Mouse (Mus musculus): ENCODE results near the gene Wipf2. TPM values are rescaled to one million over a fixed set of nuclear protein-coding genes. Genes with fewer than 3 reads are reported as not detected.

Wipf2 gene
- polyA plus RNA-seq, 1 experiment from 2014 or later: 3.3 TPM

GRCm38 (mm10) chr11:98867293-98867692, 3.9 kb downstream of the Wipf2 start:
- no peak overlapping the region for H3K4me2 ChIP-seq (ENCODE audit: low read length)
- no peak for ATAC-seq
- no peak overlapping the region for H3K27ac ChIP-seq (ENCODE audit: low read depth, low read length)
- H3K9ac ChIP-seq (ENCODE audit: low read length): no peak overlapping the region
- H3K4me1 ChIP-seq (ENCODE audit: control insufficient read depth, insufficient read depth, low read length): peaks cover 8% of the 10 kb centered on the region
- no peaks in the 10 kb centered on the region for H3K27me3 ChIP-seq (replicated peaks; ENCODE audit: control insufficient read depth, insufficient read depth, low read length)
- H3K9me3 ChIP-seq (replicated peaks; ENCODE audit: control insufficient read depth, low read length): no peaks in the 10 kb centered on the region
- H3K4me3 ChIP-seq (ENCODE audit: low read depth, low read length): no peak overlapping the region
- peak; percentile 41 for DNase-seq (ENCODE audit: low spot score)
- peaks cover 39% of the 10 kb centered on the region for H3K36me3 ChIP-seq (ENCODE audit: control insufficient read depth, insufficient read depth, low read length)
- 56% methylated on average over 12 of the region's 12 CpGs for WGBS

GRCm38 (mm10) chr11:98869906-98870305, 6.5 kb downstream of the Wipf2 start:
- Histone ChIP-seq H3K4me1 (ENCODE audit: control insufficient read depth, insufficient read depth, low read length) (no peaks in the 10 kb centered on the region), H3K36me3 (ENCODE audit: control insufficient read depth, insufficient read depth, low read length) (peaks cover 40% of the 10 kb centered on the region), H3K9me3 (replicated peaks; ENCODE audit: control insufficient read depth, low read length) (no peaks in the 10 kb centered on the region), H3K4me3 (ENCODE audit: low read depth, low read length) (no peak overlapping the region), H3K9ac (ENCODE audit: low read length) (no peak overlapping the region), H3K27me3 (replicated peaks; ENCODE audit: control insufficient read depth, insufficient read depth, low read length) (no peaks in the 10 kb centered on the region), H3K4me2 (ENCODE audit: low read length) (no peak overlapping the region), H3K27ac (ENCODE audit: low read depth, low read length) (no peak overlapping the region)
- no peak for ATAC-seq
- DNase-seq (ENCODE audit: low spot score): no peak
- 92% methylated on average over 8 of the region's 8 CpGs for WGBS

- H3K36me3 ChIP-seq (ENCODE audit: control insufficient read depth, insufficient read depth, low read length): peaks cover 40% of the 10 kb centered on the region
Observed at GRCm38 (mm10) chr11:98870791-98871190, 7.4 kb downstream of the Wipf2 start.

GRCm38 (mm10) chr11:98871416-98871815, 8.0 kb downstream of the Wipf2 start:
- DNase-seq (ENCODE audit: low spot score): no peak
- H3K27ac ChIP-seq (ENCODE audit: low read depth, low read length): no peak overlapping the region
- H3K36me3 ChIP-seq (ENCODE audit: control insufficient read depth, insufficient read depth, low read length): peaks cover 39% of the 10 kb centered on the region
- no peaks in the 10 kb centered on the region for H3K9me3 ChIP-seq (replicated peaks; ENCODE audit: control insufficient read depth, low read length)
- no peak overlapping the region for H3K9ac ChIP-seq (ENCODE audit: low read length)
- H3K27me3 ChIP-seq (replicated peaks; ENCODE audit: control insufficient read depth, insufficient read depth, low read length): no peaks in the 10 kb centered on the region
- H3K4me3 ChIP-seq (ENCODE audit: low read depth, low read length): no peak overlapping the region
- WGBS: 63% methylated on average over 4 of the region's 4 CpGs
- no peak overlapping the region for H3K4me2 ChIP-seq (ENCODE audit: low read length)
- H3K4me1 ChIP-seq (ENCODE audit: control insufficient read depth, insufficient read depth, low read length): no peaks in the 10 kb centered on the region
- ATAC-seq: no peak

More at GRCm38 (mm10) chr11:98870791-98871190, 7.4 kb downstream of the Wipf2 start:
- H3K4me3 ChIP-seq (ENCODE audit: low read depth, low read length): no peak overlapping the region
- no peak overlapping the region for H3K4me2 ChIP-seq (ENCODE audit: low read length)
- 77% methylated on average over 5 of the region's 5 CpGs for WGBS
- H3K27me3 ChIP-seq (replicated peaks; ENCODE audit: control insufficient read depth, insufficient read depth, low read length): no peaks in the 10 kb centered on the region
- H3K9me3 ChIP-seq (replicated peaks; ENCODE audit: control insufficient read depth, low read length): no peaks in the 10 kb centered on the region
- no peak overlapping the region for H3K27ac ChIP-seq (ENCODE audit: low read depth, low read length)
- DNase-seq (ENCODE audit: low spot score): no peak
- H3K4me1 ChIP-seq (ENCODE audit: control insufficient read depth, insufficient read depth, low read length): no peaks in the 10 kb centered on the region
- ATAC-seq: no peak
- no peak overlapping the region for H3K9ac ChIP-seq (ENCODE audit: low read length)

- ATAC-seq (no peak), DNase-seq (ENCODE audit: low spot score) (peak; percentile 20)
- Histone ChIP-seq H3K4me2 (ENCODE audit: low read length) (no peak overlapping the region), H3K9ac (ENCODE audit: low read length) (no peak overlapping the region), H3K36me3 (ENCODE audit: control insufficient read depth, insufficient read depth, low read length) (peaks cover 34% of the 10 kb centered on the region), H3K27ac (ENCODE audit: low read depth, low read length) (peak overlapping the region; percentile 18; the same call in 1 of the 2 replicates), H3K4me3 (ENCODE audit: low read depth, low read length) (no peak overlapping the region), H3K4me1 (ENCODE audit: control insufficient read depth, insufficient read depth, low read length) (no peaks in the 10 kb centered on the region), H3K9me3 (replicated peaks; ENCODE audit: control insufficient read depth, low read length) (no peaks in the 10 kb centered on the region), H3K27me3 (replicated peaks; ENCODE audit: control insufficient read depth, insufficient read depth, low read length) (no peaks in the 10 kb centered on the region)
- 67% methylated on average over 4 of the region's 4 CpGs for WGBS
Observed at GRCm38 (mm10) chr11:98872040-98872439, 8.6 kb downstream of the Wipf2 start.

GRCm38 (mm10) chr11:98873900-98874299, 10.5 kb downstream of the Wipf2 start:
- Histone ChIP-seq H3K27me3 (replicated peaks; ENCODE audit: control insufficient read depth, insufficient read depth, low read length) (no peaks in the 10 kb centered on the region), H3K27ac (ENCODE audit: low read depth, low read length) (no peak overlapping the region), H3K9me3 (replicated peaks; ENCODE audit: control insufficient read depth, low read length) (no peaks in the 10 kb centered on the region), H3K9ac (ENCODE audit: low read length) (no peak overlapping the region), H3K4me1 (ENCODE audit: control insufficient read depth, insufficient read depth, low read length) (no peaks in the 10 kb centered on the region), H3K4me2 (ENCODE audit: low read length) (no peak overlapping the region), H3K36me3 (ENCODE audit: control insufficient read depth, insufficient read depth, low read length) (peaks cover 16% of the 10 kb centered on the region), H3K4me3 (ENCODE audit: low read depth, low read length) (no peak overlapping the region)
- WGBS: 92% methylated on average over 9 of the region's 9 CpGs
- no peak for ATAC-seq
- no peak for DNase-seq (ENCODE audit: low spot score)

GRCm38 (mm10) chr11:98877001-98877400, 13.6 kb downstream of the Wipf2 start:
- 83% methylated on average over 9 of the region's 9 CpGs for WGBS
- no peak overlapping the region for H3K4me2 ChIP-seq (ENCODE audit: low read length)
- peaks cover 4% of the 10 kb centered on the region; the same call in 1 of the 2 replicates for H3K36me3 ChIP-seq (ENCODE audit: control insufficient read depth, insufficient read depth, low read length)
- H3K9me3 ChIP-seq (replicated peaks; ENCODE audit: control insufficient read depth, low read length): no peaks in the 10 kb centered on the region
- no peak for DNase-seq (ENCODE audit: low spot score)
- no peak overlapping the region for H3K9ac ChIP-seq (ENCODE audit: low read length)
- no peak overlapping the region for H3K4me3 ChIP-seq (ENCODE audit: low read depth, low read length)
- no peaks in the 10 kb centered on the region for H3K4me1 ChIP-seq (ENCODE audit: control insufficient read depth, insufficient read depth, low read length)
- no peaks in the 10 kb centered on the region for H3K27me3 ChIP-seq (replicated peaks; ENCODE audit: control insufficient read depth, insufficient read depth, low read length)
- ATAC-seq: no peak
- no peak overlapping the region for H3K27ac ChIP-seq (ENCODE audit: low read depth, low read length)

GRCm38 (mm10) chr11:98887703-98888102, 24.3 kb downstream of the Wipf2 start:
- Histone ChIP-seq H3K9ac (ENCODE audit: low read length) (no peak overlapping the region), H3K4me1 (ENCODE audit: control insufficient read depth, insufficient read depth, low read length) (no peaks in the 10 kb centered on the region), H3K27me3 (replicated peaks; ENCODE audit: control insufficient read depth, insufficient read depth, low read length) (no peaks in the 10 kb centered on the region), H3K27ac (ENCODE audit: low read depth, low read length) (no peak overlapping the region), H3K36me3 (ENCODE audit: control insufficient read depth, insufficient read depth, low read length) (peaks cover 71% of the 10 kb centered on the region), H3K4me3 (ENCODE audit: low read depth, low read length) (no peak overlapping the region), H3K4me2 (ENCODE audit: low read length) (no peak overlapping the region), H3K9me3 (replicated peaks; ENCODE audit: control insufficient read depth, low read length) (no peaks in the 10 kb centered on the region)
- 100% methylated on average over 3 of the region's 3 CpGs for WGBS
- no peak for ATAC-seq
- DNase-seq (ENCODE audit: low spot score): no peak

GRCm38 (mm10) chr11:98889077-98889476, 25.6 kb downstream of the Wipf2 start:
- H3K36me3 ChIP-seq (ENCODE audit: control insufficient read depth, insufficient read depth, low read length): peaks cover 84% of the 10 kb centered on the region
- H3K9ac ChIP-seq (ENCODE audit: low read length): no peak overlapping the region
- ATAC-seq: no peak
- 94% methylated on average over 4 of the region's 4 CpGs for WGBS
- no peaks in the 10 kb centered on the region for H3K27me3 ChIP-seq (replicated peaks; ENCODE audit: control insufficient read depth, insufficient read depth, low read length)
- no peak overlapping the region for H3K4me2 ChIP-seq (ENCODE audit: low read length)
- no peaks in the 10 kb centered on the region for H3K9me3 ChIP-seq (replicated peaks; ENCODE audit: control insufficient read depth, low read length)
- no peak for DNase-seq (ENCODE audit: low spot score)
- H3K4me1 ChIP-seq (ENCODE audit: control insufficient read depth, insufficient read depth, low read length): no peaks in the 10 kb centered on the region
- no peak overlapping the region for H3K4me3 ChIP-seq (ENCODE audit: low read depth, low read length)
- no peak overlapping the region for H3K27ac ChIP-seq (ENCODE audit: low read depth, low read length)
